9 mouse cellular contexts compared by ENCODE assay signal in genomic region chr7:3332224-3332615, GRCm38 (mm10). TPM values are rescaled to one million over a fixed set of nuclear protein-coding genes. Genes with fewer than 3 reads are reported as not detected.
DNase-seq lines count a peak whose midpoint lies in the region; ATAC-seq lines count a peak whose summit lies in the region.
"Had no signal": no experiment of that assay in that cellular context is flagged by ENCODE, and none has a peak within 500 bp of the region (broad histone marks: within the 10 kb centered on the region; RNA-seq: fewer than 3 reads in every experiment).

No protein-coding gene starts in this region.

- intact Hi-C loops in heart, postnatal 25 days (cut with DNase I) = no loop called here

- peaks cover 18% of the 10 kb centered on the region for H3K4me1 ChIP-seq in heart, embryonic 15.5 days (replicated peaks)
- H3K4me1 ChIP-seq in brown adipose tissue, adult 24 weeks (ENCODE audit: control insufficient read depth, insufficient read depth, insufficient read length, low read length) = no peaks in the 10 kb centered on the region
- peaks cover 20% of the 10 kb centered on the region for H3K4me1 ChIP-seq in hindbrain, embryonic 13.5 days (replicated peaks)
- H3K4me1 ChIP-seq in midbrain, embryonic 14.5 days (ENCODE audit: control insufficient read depth, insufficient read depth, low read length) = peaks cover 8% of the 10 kb centered on the region

- H3K9ac ChIP-seq in heart, embryonic 15.5 days = peak overlapping the region; percentile 38; the same call in 1 of the 2 replicates
- H3K9ac ChIP-seq in hindbrain, embryonic 13.5 days = peak overlapping the region; percentile 89
- peak overlapping the region; percentile 52; the same call in 1 of the 2 replicates for H3K9ac ChIP-seq in midbrain, embryonic 14.5 days (replicated peaks; ENCODE audit: low read length)

- no peak for ATAC-seq in heart, embryonic 15.5 days (replicated peaks; ENCODE audit: insufficient number of reproducible peaks, insufficient read depth, low FRiP score, low read depth)
- ATAC-seq in hindbrain, embryonic 13.5 days (ENCODE audit: low FRiP score) = peak; percentile 19
- ATAC-seq in midbrain, embryonic 14.5 days (ENCODE audit: low FRiP score, low TSS enrichment) = peak; percentile 7; the same call in 1 of the 2 replicates

- peak overlapping the region; percentile 54 for H3K27ac ChIP-seq in heart, embryonic 15.5 days
- H3K27ac ChIP-seq in brown adipose tissue, adult 24 weeks (replicated peaks; ENCODE audit: low read depth, low read length) = no peak overlapping the region
- H3K27ac ChIP-seq in hindbrain, embryonic 13.5 days = peak overlapping the region; percentile 86
- H3K27ac ChIP-seq in midbrain, embryonic 14.5 days (replicated peaks; ENCODE audit: low read depth, low read length) = peak overlapping the region; percentile 87

- whole genome bisulfite sequencing in heart, embryonic 15.5 days = 0% methylated on average over 4 of the region's 4 CpGs
- WGBS in hindbrain, embryonic 13.5 days = 2% methylated on average over 4 of the region's 4 CpGs
- 1% methylated on average over 4 of the region's 4 CpGs for WGBS in midbrain, embryonic 14.5 days

- DNase-seq in heart, postnatal 25 days (ENCODE audit: low spot score) = no peak
- DNase-seq in midbrain, embryonic 14.5 days = no peak
- DNase-seq in right cerebral cortex, postnatal 4 days = no peak
- no peak for DNase-seq in gastrocnemius, adult 18-20 months (ENCODE audit: low spot score)
- DNase-seq in adrenal gland, postnatal 4 days (ENCODE audit: low spot score in 2 of 2) = no peak

- H3K4me3 ChIP-seq in heart, embryonic 15.5 days = peak overlapping the region; percentile 57
- peak overlapping the region; percentile 54 for H3K4me3 ChIP-seq in brown adipose tissue, adult 24 weeks (ENCODE audit: insufficient read depth, low read depth, low read length)
- H3K4me3 ChIP-seq in hindbrain, embryonic 13.5 days = peak overlapping the region; percentile 77
- H3K4me3 ChIP-seq in midbrain, embryonic 14.5 days (replicated peaks; ENCODE audit: low read depth, low read length) = peak overlapping the region; percentile 62

- H3K4me2 ChIP-seq in heart, embryonic 15.5 days = peak overlapping the region; percentile 65
- H3K4me2 ChIP-seq in hindbrain, embryonic 13.5 days = peak overlapping the region; percentile 79
- H3K4me2 ChIP-seq in midbrain, embryonic 14.5 days (ENCODE audit: low read length) = peak overlapping the region; percentile 69

- no peaks in the 10 kb centered on the region for H3K36me3 ChIP-seq in heart, embryonic 15.5 days
- no peaks in the 10 kb centered on the region for H3K36me3 ChIP-seq in hindbrain, embryonic 13.5 days
- H3K36me3 ChIP-seq in midbrain, embryonic 14.5 days (ENCODE audit: control insufficient read depth, insufficient read depth, low read length) = no peaks in the 10 kb centered on the region

- H3K9me3 ChIP-seq in heart, embryonic 15.5 days (replicated peaks) = no peaks in the 10 kb centered on the region
- no peaks in the 10 kb centered on the region for H3K9me3 ChIP-seq in hindbrain, embryonic 13.5 days
- H3K9me3 ChIP-seq in midbrain, embryonic 14.5 days (ENCODE audit: control insufficient read depth, low read length) = no peaks in the 10 kb centered on the region

- H3K27me3 ChIP-seq in heart, embryonic 15.5 days = peaks cover 54% of the 10 kb centered on the region
- H3K27me3 ChIP-seq in hindbrain, embryonic 13.5 days = peaks cover 13% of the 10 kb centered on the region
- no peaks in the 10 kb centered on the region; the same call in none of the 2 replicates for H3K27me3 ChIP-seq in midbrain, embryonic 14.5 days (ENCODE audit: control insufficient read depth, insufficient read depth, low read length)

RNA-seq across cellular contexts. Expression of gene Cacng7, which starts 0.5 kb away (rescaled TPM):
- polyA plus RNA-seq in heart, embryonic 15.5 days (2015; fragmentation: Nextera tagmentation; extraction: Ambion mirVana) = 0.10 and 0.44 TPM in 2 replicates
- 1 to 10 TPM; 3.5 to 4.3 TPM for total RNA-seq in heart, postnatal 25 days (2021)
- polyA plus RNA-seq in brown adipose tissue, adult 24 weeks (2012; ENCODE audit: insufficient read depth, insufficient read length, missing spikeins) = 3.4 and 3.6 TPM in 2 replicates
- 4.3 and 4.7 TPM in 2 replicates for polyA plus RNA-seq in hindbrain, embryonic 13.5 days (2015; fragmentation: Nextera tagmentation; extraction: Ambion mirVana)
- 5.0 and 5.9 TPM in 2 replicates for polyA plus RNA-seq in midbrain, embryonic 14.5 days (2014; fragmentation: Nextera tagmentation; extraction: Ambion mirVana)
- 10 to 100 TPM; 11.0 to 11.6 TPM for total RNA-seq in gastrocnemius, adult 18-20 months (2021)
- total RNA-seq in adrenal gland, postnatal 4 days (2021) = 10 to 100 TPM; 17.7 to 20.9 TPM

RNA-seq across cellular contexts. Expression of gene Prkcg, which starts 43.2 kb away (rescaled TPM):
- polyA plus RNA-seq in heart, embryonic 15.5 days (2015; fragmentation: Nextera tagmentation; extraction: Ambion mirVana) = 0.25 and 0.30 TPM in 2 replicates
- 1 to 10 TPM; 1.3 to 3.1 TPM for total RNA-seq in heart, postnatal 25 days (2021)
- polyA plus RNA-seq in brown adipose tissue, adult 24 weeks (2012; ENCODE audit: insufficient read depth, insufficient read length, missing spikeins) = 1.4 and 2.9 TPM in 2 replicates
- polyA plus RNA-seq in hindbrain, embryonic 13.5 days (2015; fragmentation: Nextera tagmentation; extraction: Ambion mirVana) = 0.81 and 0.83 TPM in 2 replicates
- polyA plus RNA-seq in midbrain, embryonic 14.5 days (2014; fragmentation: Nextera tagmentation; extraction: Ambion mirVana) = 1.3 and 1.6 TPM in 2 replicates
- under 1 TPM; 0.30 to 0.76 TPM for total RNA-seq in gastrocnemius, adult 18-20 months (2021)
- total RNA-seq in adrenal gland, postnatal 4 days (2021) = 1 to 10 TPM; 2.1 to 2.5 TPM
- total RNA-seq: MEL had no signal

RNA-seq across cellular contexts. Expression of gene Myadm, which starts 43.3 kb away (rescaled TPM):
- polyA plus RNA-seq in heart, embryonic 15.5 days (2015; fragmentation: Nextera tagmentation; extraction: Ambion mirVana) = 182 and 204 TPM in 2 replicates
- 100 to 1,000 TPM; 157 to 191 TPM for total RNA-seq in heart, postnatal 25 days (2021)
- 45.0 and 52.3 TPM in 2 replicates for polyA plus RNA-seq in brown adipose tissue, adult 24 weeks (2012; ENCODE audit: insufficient read depth, insufficient read length, missing spikeins)
- 29.0 and 29.8 TPM in 2 replicates for polyA plus RNA-seq in hindbrain, embryonic 13.5 days (2015; fragmentation: Nextera tagmentation; extraction: Ambion mirVana)
- polyA plus RNA-seq in midbrain, embryonic 14.5 days (2014; fragmentation: Nextera tagmentation; extraction: Ambion mirVana) = 23.0 and 30.1 TPM in 2 replicates
- 10 to 100 TPM; 21.1 to 38.5 TPM for total RNA-seq in gastrocnemius, adult 18-20 months (2021)
- 100 to 1,000 TPM in 1 of 2 experiments, 10 to 100 TPM in 1; 98.5 to 107 TPM for total RNA-seq in adrenal gland, postnatal 4 days (2021)

RNA-seq across cellular contexts. Expression of gene Cacng8, which starts 58.3 kb away (rescaled TPM):
- polyA plus RNA-seq in heart, embryonic 15.5 days (2015; fragmentation: Nextera tagmentation; extraction: Ambion mirVana) = 0.61 and 0.83 TPM in 2 replicates
- not detected for total RNA-seq in heart, postnatal 25 days (2021)
- polyA plus RNA-seq in brown adipose tissue, adult 24 weeks (2012; ENCODE audit: insufficient read depth, insufficient read length, missing spikeins) = not detected in 2 replicates
- 12.4 and 12.9 TPM in 2 replicates for polyA plus RNA-seq in hindbrain, embryonic 13.5 days (2015; fragmentation: Nextera tagmentation; extraction: Ambion mirVana)
- polyA plus RNA-seq in midbrain, embryonic 14.5 days (2014; fragmentation: Nextera tagmentation; extraction: Ambion mirVana) = 12.5 and 12.8 TPM in 2 replicates
- total RNA-seq in gastrocnemius, adult 18-20 months (2021) = not detected
- total RNA-seq in adrenal gland, postnatal 4 days (2021) = 1 to 10 TPM; 4.1 to 6.2 TPM

Comparison
In these comparisons a context has a peak if more than half of its experiments do, and no peak if none do; other contexts are left out.
1. H3K9ac ChIP-seq: peak in every context shown above with its lines; median percentile 89 in hindbrain, embryonic 13.5 days; 52 in midbrain, embryonic 14.5 days; 38 in heart, embryonic 15.5 days.